Mouse (Mus musculus): ENCODE results near the gene Neurl3. TPM values are rescaled to one million over a fixed set of nuclear protein-coding genes. Genes with fewer than 3 reads are reported as not detected.

Gene Neurl3
- total RNA-seq, 2 experiments from 2014 or later = 0.40 to 0.50 TPM

DNA sequence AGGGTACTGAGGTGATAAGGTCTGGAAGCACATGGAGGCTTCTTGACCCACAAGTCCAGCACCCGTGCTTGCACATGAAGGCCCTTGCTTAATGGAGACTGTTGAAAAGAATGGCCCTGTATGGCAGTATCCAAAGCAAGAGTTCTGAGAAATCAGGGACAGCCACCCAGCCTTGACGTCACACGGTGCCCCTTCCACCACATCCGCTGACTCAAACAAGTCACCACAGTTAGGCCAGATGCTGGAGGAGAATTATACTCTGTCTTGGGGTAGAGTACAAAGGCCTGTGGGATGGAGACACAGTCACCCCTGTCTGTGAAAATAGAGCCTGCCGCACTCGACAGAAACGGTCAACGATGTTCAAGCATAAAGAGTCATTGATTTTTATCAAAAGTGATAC is 19.0 kb upstream of the Neurl3 start:
- TF ChIP-seq CTCF (IDR thresholded peaks at IDR 0.05) = no peak
- H3K4me3 ChIP-seq = no peak overlapping the region
- intact Hi-C loops (cut with DNase I) = no loop called here

DNA sequence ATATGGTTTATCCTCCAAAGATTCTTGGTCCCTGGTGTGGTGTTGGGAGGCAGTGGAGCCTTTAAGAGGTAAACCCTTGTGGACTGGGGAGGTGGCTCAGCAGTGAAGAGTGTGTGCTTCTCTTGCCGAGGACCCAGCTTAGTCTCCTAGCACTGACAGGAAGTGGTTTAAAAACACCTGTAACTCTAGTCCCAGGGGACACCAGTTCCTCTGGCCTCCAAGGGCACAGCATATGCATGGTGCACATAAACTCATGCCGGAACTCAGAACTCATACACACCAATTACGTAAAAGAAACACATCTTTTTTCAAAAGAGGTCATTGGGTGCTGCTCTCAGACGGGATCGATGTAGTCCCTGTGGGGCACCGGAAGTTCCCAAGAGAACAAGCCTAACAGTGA is 7.4 kb upstream of the Neurl3 start:
- no peak for DNase-seq (ENCODE audit: extremely low spot score in 1 of 2, low spot score in 2 of 2)
- Histone ChIP-seq H3K27ac (no peak overlapping the region), H3K4me3 (no peak overlapping the region)
- intact Hi-C loops (cut with DNase I) = no loop called here
- no peak for TF ChIP-seq CTCF (IDR thresholded peaks at IDR 0.05)

More for the DNA sequence above, 19.0 kb upstream of the Neurl3 start:
- H3K27ac ChIP-seq = no peak overlapping the region
- no peak for DNase-seq (ENCODE audit: extremely low spot score in 1 of 2, low spot score in 2 of 2)

- Histone ChIP-seq H3K27ac (no peak overlapping the region), H3K4me3 (no peak overlapping the region)
- no peak for DNase-seq (ENCODE audit: extremely low spot score in 1 of 2, low spot score in 2 of 2)
- no peak for TF ChIP-seq CTCF (IDR thresholded peaks at IDR 0.05)
- intact Hi-C loops (cut with DNase I) = no loop called here
These were observed 6.5 kb upstream of the Neurl3 start for GRCm38 (mm10) chr1:36280938-36281337.

DNA sequence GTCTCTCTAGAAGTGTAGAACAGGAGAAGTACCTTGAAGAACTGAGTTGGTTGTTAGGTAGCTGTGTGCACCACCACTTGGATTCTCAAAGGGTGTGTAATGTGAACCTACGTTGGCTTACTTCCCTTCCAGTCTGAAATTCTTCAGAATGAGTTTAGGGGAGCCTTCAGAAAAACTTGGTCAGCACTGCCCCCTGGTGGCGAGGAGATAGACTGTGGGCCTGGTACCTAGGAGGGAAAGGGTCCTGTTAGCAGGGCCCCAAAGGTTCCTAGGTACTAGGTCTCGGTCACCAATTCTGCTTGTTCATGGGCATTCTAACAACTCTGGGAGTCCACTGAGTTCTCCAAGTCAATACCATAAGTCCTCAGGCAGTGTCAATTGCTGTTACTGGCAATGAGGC is 4.7 kb upstream of the Neurl3 start:
- intact Hi-C loops (cut with DNase I) = loop anchor here (5.0 to 10.0 kb wide), 2 partner anchors 132 to 1384 kb away; no protein-coding TSS in a partner anchor
- no peak overlapping the region for H3K4me3 ChIP-seq
- TF ChIP-seq CTCF (IDR thresholded peaks at IDR 0.05) = peak; percentile 88
- no peak overlapping the region for H3K27ac ChIP-seq
- DNase-seq (ENCODE audit: extremely low spot score in 1 of 2, low spot score in 2 of 2) = peak; percentile 74 to 80

DNA sequence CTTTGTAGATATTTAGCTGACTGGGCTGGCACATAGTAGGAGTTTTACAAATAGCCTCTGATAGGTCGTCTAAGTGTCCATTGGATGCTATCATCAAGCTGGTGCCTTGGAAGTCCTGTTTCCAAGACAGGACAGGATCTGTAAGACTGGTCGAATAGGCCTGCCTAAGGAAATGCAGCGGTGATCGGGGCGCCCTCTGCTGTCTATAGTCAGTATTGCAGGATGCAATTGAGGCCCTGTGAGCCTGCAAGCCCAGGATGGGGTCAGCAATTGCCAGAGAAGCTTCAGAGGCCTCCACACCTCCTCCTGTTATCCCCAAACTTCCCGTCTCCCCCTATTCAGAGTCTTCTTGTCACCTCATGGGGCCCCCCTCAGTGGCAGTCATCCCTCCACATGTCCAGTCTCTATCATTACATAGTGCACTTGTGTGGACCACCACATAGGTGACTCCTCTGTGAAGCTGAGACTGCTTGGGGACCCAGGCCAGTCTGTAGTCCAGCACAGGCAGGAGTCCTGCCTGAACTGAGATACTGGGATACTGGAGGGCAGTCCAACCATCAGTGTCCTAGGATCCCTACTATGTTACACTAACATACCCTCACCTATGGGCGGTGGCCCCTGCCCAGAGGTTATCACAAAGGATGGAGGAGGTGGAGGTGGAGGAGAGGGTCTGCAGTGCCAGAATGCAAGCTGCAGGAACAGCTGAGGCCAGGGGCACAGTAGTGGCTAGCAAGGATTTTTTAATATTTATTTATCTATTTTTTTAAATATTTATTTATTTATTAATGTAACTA is 3.0 kb upstream of the Neurl3 start:
- Histone ChIP-seq H3K4me3 (no peak overlapping the region), H3K27ac (no peak overlapping the region)
- intact Hi-C loops (cut with DNase I) = loop anchor here (5.0 to 10.0 kb wide), 2 partner anchors 130 to 1383 kb away; no protein-coding TSS in a partner anchor
- TF ChIP-seq CTCF (IDR thresholded peaks at IDR 0.05) = peak; percentile 94
- peak; percentile 60 to 76 for DNase-seq (ENCODE audit: extremely low spot score in 1 of 2, low spot score in 2 of 2)

- Histone ChIP-seq H3K27ac (no peak overlapping the region), H3K4me3 (no peak overlapping the region)
- TF ChIP-seq CTCF (IDR thresholded peaks at IDR 0.05) = no peak
- intact Hi-C loops (cut with DNase I) = loop anchor here (5.0 to 10.0 kb wide), 2 partner anchors 129 to 1381 kb away; no protein-coding TSS in a partner anchor
- no peak for DNase-seq (ENCODE audit: extremely low spot score in 1 of 2, low spot score in 2 of 2)
These were observed 1.3 kb upstream of the Neurl3 start for GRCm38 (mm10) chr1:36275635-36276389.

DNA sequence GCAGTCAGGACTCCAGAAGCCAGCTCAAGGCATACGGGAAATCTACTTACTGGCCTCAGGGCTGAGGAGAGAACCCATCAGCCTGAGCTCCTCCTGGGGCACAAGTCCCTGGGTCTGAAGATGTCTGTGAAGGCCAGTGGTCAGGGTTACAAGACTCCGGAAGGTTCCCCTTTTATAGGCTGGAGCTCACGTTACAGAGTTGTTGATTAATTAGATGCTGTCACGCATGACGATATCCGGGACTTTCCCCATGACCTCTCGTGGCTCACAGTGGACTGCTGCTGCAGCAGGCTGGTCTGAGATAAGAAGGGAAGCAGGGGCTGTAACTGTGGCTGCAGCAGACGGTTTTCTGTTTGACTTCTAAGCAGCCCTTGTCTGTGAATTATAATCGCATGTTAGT is 1.2 kb downstream of the Neurl3 start:
- no peak overlapping the region for H3K4me3 ChIP-seq
- no peak for TF ChIP-seq CTCF (IDR thresholded peaks at IDR 0.05)
- intact Hi-C loops (cut with DNase I) = loop anchor here (10.0 kb wide), 1 partner anchor 1378 kb away; no protein-coding TSS in a partner anchor
- peak overlapping the region; percentile 28; the same call in 1 of the 2 replicates for H3K27ac ChIP-seq
- DNase-seq (ENCODE audit: extremely low spot score in 1 of 2, low spot score in 2 of 2) = no peak

DNA sequence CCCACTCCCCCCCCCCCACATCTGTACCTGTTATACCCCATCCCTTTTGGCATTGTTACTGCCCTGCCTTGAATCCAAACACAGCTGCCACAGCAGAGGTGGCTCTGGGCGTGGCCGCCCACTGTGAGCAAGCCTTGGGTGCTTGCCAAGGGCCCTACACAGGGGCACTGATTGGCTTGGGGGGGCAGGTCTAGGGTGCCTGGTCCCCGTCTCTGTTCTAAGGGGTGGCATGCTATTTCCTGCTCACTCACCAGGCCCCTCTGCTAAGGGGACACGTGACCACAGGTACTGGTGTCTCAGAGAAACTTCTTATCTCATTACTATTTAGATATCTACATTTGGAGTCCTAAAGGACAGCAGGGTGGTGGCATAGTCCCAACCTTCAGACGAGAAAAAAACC is 1.9 kb downstream of the Neurl3 start:
- no peak for DNase-seq (ENCODE audit: extremely low spot score in 1 of 2, low spot score in 2 of 2)
- TF ChIP-seq CTCF (IDR thresholded peaks at IDR 0.05) = no peak
- H3K4me3 ChIP-seq = no peak overlapping the region
- intact Hi-C loops (cut with DNase I) = loop anchor here (10.0 kb wide), 1 partner anchor 1378 kb away; no protein-coding TSS in a partner anchor
- H3K27ac ChIP-seq = no peak overlapping the region

GRCm38 (mm10) chr1:36271516-36272230 is 2.8 kb downstream of the Neurl3 start:
- H3K4me3 ChIP-seq = no peak overlapping the region
- DNase-seq (ENCODE audit: extremely low spot score in 1 of 2, low spot score in 2 of 2) = no peak
- TF ChIP-seq CTCF (IDR thresholded peaks at IDR 0.05) = no peak
- no peak overlapping the region for H3K27ac ChIP-seq
- intact Hi-C loops (cut with DNase I) = loop anchor here (10.0 kb wide), 1 partner anchor 1377 kb away; no protein-coding TSS in a partner anchor

GRCm38 (mm10) chr1:36270666-36271065 is 3.8 kb downstream of the Neurl3 start:
- Histone ChIP-seq H3K27ac (no peak overlapping the region), H3K4me3 (no peak overlapping the region)
- DNase-seq (ENCODE audit: extremely low spot score in 1 of 2, low spot score in 2 of 2) = no peak
- intact Hi-C loops (cut with DNase I) = loop anchor here (10.0 kb wide), 1 partner anchor 1376 kb away; no protein-coding TSS in a partner anchor
- no peak for TF ChIP-seq CTCF (IDR thresholded peaks at IDR 0.05)

DNA sequence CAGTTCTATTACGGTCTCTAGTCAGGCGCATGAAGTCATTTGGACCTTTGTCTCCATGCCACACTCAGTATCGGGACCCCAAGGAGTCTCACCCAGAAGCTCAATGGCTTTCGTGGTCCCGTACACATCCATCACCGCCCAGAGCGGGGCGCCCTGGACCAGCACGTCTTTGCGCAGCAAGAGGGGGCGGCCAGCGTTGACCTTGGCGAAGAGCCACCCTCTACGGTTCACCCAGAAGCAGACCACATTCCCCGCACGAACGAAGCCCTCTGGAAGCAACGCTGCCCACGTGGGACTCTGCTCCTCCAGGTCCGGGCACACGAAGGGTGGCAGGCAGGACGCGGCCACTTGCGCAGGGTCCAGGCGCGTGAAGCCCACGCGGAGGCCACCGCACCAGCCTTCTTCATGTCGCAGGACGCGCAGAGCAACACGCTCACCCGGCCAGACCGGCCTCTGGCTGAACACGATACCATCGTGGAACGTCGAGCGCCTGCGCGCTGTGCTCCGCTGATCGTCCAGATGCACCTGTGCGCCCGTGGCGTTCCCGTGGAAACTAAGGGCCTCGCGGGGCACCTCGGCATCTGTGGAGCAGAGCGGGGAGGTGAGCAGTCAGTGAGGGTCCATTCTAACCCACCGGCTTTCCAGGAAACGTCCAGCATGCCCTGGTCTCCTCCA is 5.2 kb downstream of the Neurl3 start:
- Histone ChIP-seq H3K4me3 (no peak overlapping the region), H3K27ac (no peak overlapping the region)
- TF ChIP-seq CTCF (IDR thresholded peaks at IDR 0.05) = no peak
- intact Hi-C loops (cut with DNase I) = no loop called here
- DNase-seq (ENCODE audit: extremely low spot score in 1 of 2, low spot score in 2 of 2) = no peak

Measured in left cerebral cortex, adult 2 months (tissue).